Mouse (Mus musculus) embryonic facial prominence, embryonic 13.5 days (tissue): Measurements from ENCODE around the gene Med27. TPM values are rescaled to one million over a fixed set of nuclear protein-coding genes. Genes with fewer than 3 reads are reported as not detected.

Experiments
- ATAC-seq: fragments of 200-750 bp; cut with Nextera tagmentation; 2 replicates; pipeline ENCODE4 v1.8.0; 2017; ENCODE audit warnings: low read depth; ENCODE audit not compliant: insufficient number of reproducible peaks, insufficient read depth, low FRiP score, low TSS enrichment
- H3K27ac ChIP-seq: fragments of 300-500 bp; sonication (generic); 2 replicates; pipeline ENCODE4 v1.5.1; 2015; ENCODE audit warnings: moderate library complexity, mild to moderate bottlenecking, inconsistent platforms
- H3K27me3 ChIP-seq: fragments of 300-500 bp; sonication (generic); 2 replicates; pipeline ENCODE4 v1.6.1; 2015; ENCODE audit warnings: mild to moderate bottlenecking, inconsistent platforms
- H3K36me3 ChIP-seq: fragments of 300-500 bp; sonication (generic); 2 replicates; pipeline ENCODE4 v1.6.1; 2015; ENCODE audit warnings: mild to moderate bottlenecking, inconsistent platforms
- H3K4me1 ChIP-seq: fragments of 300-500 bp; sonication (generic); 2 replicates; pipeline ENCODE4 v1.6.1; 2015; ENCODE audit warnings: inconsistent platforms
- H3K4me2 ChIP-seq: fragments of 300-500 bp; sonication (generic); 2 replicates; pipeline ENCODE4 v1.6.1; 2015; ENCODE audit warnings: moderate library complexity, mild to moderate bottlenecking, inconsistent platforms
- H3K4me3 ChIP-seq: fragments of 300-500 bp; sonication (generic); 2 replicates; pipeline ENCODE4 v1.5.1; 2015; ENCODE audit warnings: mild to moderate bottlenecking, inconsistent platforms
- H3K9ac ChIP-seq: fragments of 300-500 bp; sonication (generic); 2 replicates; pipeline ENCODE4 v1.6.1; 2015; ENCODE audit warnings: mild to moderate bottlenecking, inconsistent platforms
- H3K9me3 ChIP-seq: fragments of 300-500 bp; sonication (generic); 2 replicates; pipeline ENCODE4 v1.6.1; 2016; ENCODE audit warnings: inconsistent platforms
- WGBS: fragments of 180-500 bp; shearing (Covaris S2); methylation state at CpG from one replicate; pipeline ENCODE4 v1.1.7; 2015; ENCODE audit warnings: mixed read lengths; 5-methylcytosine and 5-hydroxymethylcytosine counted together
- polyA plus RNA-seq: library from polyadenylated mRNA; unstranded; fragments of >200 nt; fragmentation: Nextera tagmentation; extraction: Ambion mirVana; gene quantifications from 2 replicates; pipeline ENCODE4 v1.2.1, GENCODE M21; 2015

Gene Med27
- polyA plus RNA-seq, 1 experiment from 2014 or later, result 54.0 TPM

GRCm38 (mm10) chr2:29360956-29361355 lies 14.3 kb downstream of the Med27 start:
- H3K4me2 ChIP-seq, result no peak overlapping the region
- 85% methylated on average over 3 of the region's 3 CpGs for WGBS
- H3K36me3 ChIP-seq, result peaks cover 3% of the 10 kb centered on the region
- H3K9me3 ChIP-seq, result no peaks in the 10 kb centered on the region
- ATAC-seq, result no peak
- H3K27ac ChIP-seq, result no peak overlapping the region
- H3K27me3 ChIP-seq, result no peaks in the 10 kb centered on the region
- no peak overlapping the region for H3K9ac ChIP-seq
- peaks cover 7% of the 10 kb centered on the region; the same call in 1 of the 2 replicates for H3K4me1 ChIP-seq
- no peak overlapping the region for H3K4me3 ChIP-seq

- 81% methylated on average over 8 of the region's 8 CpGs for WGBS
- no peak for ATAC-seq
- Histone ChIP-seq H3K9me3 (no peaks in the 10 kb centered on the region), H3K9ac (no peak overlapping the region), H3K36me3 (no peaks in the 10 kb centered on the region; the same call in 1 of the 2 replicates), H3K4me1 (no peaks in the 10 kb centered on the region), H3K27ac (no peak overlapping the region), H3K4me2 (no peak overlapping the region), H3K27me3 (no peaks in the 10 kb centered on the region), H3K4me3 (no peak overlapping the region)
These were observed 18.5 kb downstream of the Med27 start for GRCm38 (mm10) chr2:29365000-29365695.

- Histone ChIP-seq H3K27ac (no peak overlapping the region), H3K9ac (no peak overlapping the region), H3K4me1 (no peaks in the 10 kb centered on the region), H3K4me2 (no peak overlapping the region), H3K4me3 (no peak overlapping the region), H3K27me3 (no peaks in the 10 kb centered on the region), H3K9me3 (no peaks in the 10 kb centered on the region), H3K36me3 (no peaks in the 10 kb centered on the region; the same call in 1 of the 2 replicates)
- 68% methylated on average over 5 of the region's 5 CpGs for WGBS
- ATAC-seq, result no peak
These were observed 22.1 kb downstream of the Med27 start for GRCm38 (mm10) chr2:29368730-29369129.

DNA sequence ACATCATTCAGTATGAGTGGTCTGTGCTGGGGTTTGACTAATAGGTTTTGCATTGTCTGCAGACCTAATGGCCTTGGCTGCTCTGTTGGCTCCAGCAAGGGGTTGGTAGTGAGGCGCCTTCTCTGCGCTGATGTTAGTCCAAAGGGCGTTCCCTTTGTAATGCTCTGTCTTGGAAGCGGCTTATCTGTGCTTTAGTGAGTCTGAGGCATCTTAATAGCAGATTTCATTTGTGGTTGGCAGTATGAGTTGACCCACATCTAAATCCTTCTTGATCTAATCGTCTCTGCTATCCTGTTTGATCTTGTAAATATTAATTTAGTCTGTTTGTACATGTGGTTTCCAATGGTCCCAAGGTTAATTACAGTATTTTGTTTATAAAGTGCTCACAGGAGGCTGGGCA lies 25.6 kb downstream of the Med27 start:
- Histone ChIP-seq H3K9me3 (no peaks in the 10 kb centered on the region), H3K27ac (no peak overlapping the region), H3K4me3 (no peak overlapping the region), H3K36me3 (no peaks in the 10 kb centered on the region), H3K4me2 (no peak overlapping the region), H3K9ac (no peak overlapping the region), H3K4me1 (no peaks in the 10 kb centered on the region), H3K27me3 (no peaks in the 10 kb centered on the region)
- ATAC-seq, result no peak
- 76% methylated on average over 5 of the region's 5 CpGs for WGBS

- 33% methylated on average over 4 of the region's 4 CpGs for WGBS
- H3K27ac ChIP-seq, result no peak overlapping the region
- H3K9me3 ChIP-seq, result no peaks in the 10 kb centered on the region
- H3K36me3 ChIP-seq, result 0 out of 2 replicates have a peak, but pooled peaks cover 4% of the 10 kb centered on the region
- 0 out of 2 replicates have a peak, but pooled peaks cover 4% of the 10 kb centered on the region for H3K4me1 ChIP-seq
- no peak for ATAC-seq
- H3K9ac ChIP-seq, result no peak overlapping the region
- no peaks in the 10 kb centered on the region for H3K27me3 ChIP-seq
- H3K4me2 ChIP-seq, result no peak overlapping the region
- no peak overlapping the region for H3K4me3 ChIP-seq
These were observed 35.1 kb downstream of the Med27 start for GRCm38 (mm10) chr2:29381683-29382082.

GRCm38 (mm10) chr2:29382583-29382982 lies 36.0 kb downstream of the Med27 start:
- 0 out of 2 replicates have a peak, but pooled peaks cover 4% of the 10 kb centered on the region for H3K36me3 ChIP-seq
- ATAC-seq, result no peak
- WGBS, result 86% methylated on average over 4 of the region's 4 CpGs
- no peak overlapping the region for H3K9ac ChIP-seq
- no peak overlapping the region for H3K4me2 ChIP-seq
- 0 out of 2 replicates have a peak, but pooled peaks cover 4% of the 10 kb centered on the region for H3K4me1 ChIP-seq
- H3K4me3 ChIP-seq, result no peak overlapping the region
- no peak overlapping the region for H3K27ac ChIP-seq
- H3K27me3 ChIP-seq, result no peaks in the 10 kb centered on the region
- H3K9me3 ChIP-seq, result no peaks in the 10 kb centered on the region

GRCm38 (mm10) chr2:29383133-29383532 lies 36.5 kb downstream of the Med27 start:
- no peak overlapping the region for H3K9ac ChIP-seq
- H3K4me3 ChIP-seq, result no peak overlapping the region
- H3K27me3 ChIP-seq, result no peaks in the 10 kb centered on the region
- no peak overlapping the region for H3K27ac ChIP-seq
- 0 out of 2 replicates have a peak, but pooled peaks cover 4% of the 10 kb centered on the region for H3K4me1 ChIP-seq
- H3K9me3 ChIP-seq, result no peaks in the 10 kb centered on the region
- 0 out of 2 replicates have a peak, but pooled peaks cover 4% of the 10 kb centered on the region for H3K36me3 ChIP-seq
- H3K4me2 ChIP-seq, result no peak overlapping the region
- ATAC-seq, result no peak

DNA sequence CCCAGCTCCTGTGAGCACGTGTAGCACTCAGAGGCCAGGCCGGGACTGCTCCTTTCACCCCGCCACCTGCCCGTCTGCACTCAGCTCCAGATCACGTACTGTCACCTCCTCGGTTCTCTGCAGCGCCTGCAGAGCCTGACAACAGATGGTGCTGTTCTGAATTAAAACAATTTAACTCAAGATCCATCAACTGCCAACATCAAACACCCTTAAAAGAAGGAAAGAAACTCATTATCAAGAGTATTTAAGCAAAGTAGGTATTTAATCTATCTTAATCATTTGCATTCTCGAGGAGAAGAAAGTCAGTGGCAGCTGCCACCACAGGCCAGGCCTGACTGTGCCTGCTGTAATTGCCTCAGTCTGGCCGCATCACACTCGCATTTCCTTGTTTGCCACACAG lies 38.8 kb downstream of the Med27 start:
- Histone ChIP-seq H3K4me3 (no peak overlapping the region), H3K9ac (no peak overlapping the region), H3K4me2 (no peak overlapping the region), H3K27me3 (no peaks in the 10 kb centered on the region), H3K4me1 (0 out of 2 replicates have a peak, but pooled peaks cover 4% of the 10 kb centered on the region), H3K9me3 (no peaks in the 10 kb centered on the region), H3K27ac (no peak overlapping the region), H3K36me3 (no peaks in the 10 kb centered on the region)
- 55% methylated on average over 10 of the region's 10 CpGs for WGBS
- ATAC-seq, result no peak

- 88% methylated on average over 2 of the region's 2 CpGs for WGBS
- Histone ChIP-seq H3K4me3 (no peak overlapping the region), H3K4me1 (peaks cover 16% of the 10 kb centered on the region; the same call in 1 of the 2 replicates)
These were observed 40.6 kb downstream of the Med27 start for GRCm38 (mm10) chr2:29387268-29387667.

DNA sequence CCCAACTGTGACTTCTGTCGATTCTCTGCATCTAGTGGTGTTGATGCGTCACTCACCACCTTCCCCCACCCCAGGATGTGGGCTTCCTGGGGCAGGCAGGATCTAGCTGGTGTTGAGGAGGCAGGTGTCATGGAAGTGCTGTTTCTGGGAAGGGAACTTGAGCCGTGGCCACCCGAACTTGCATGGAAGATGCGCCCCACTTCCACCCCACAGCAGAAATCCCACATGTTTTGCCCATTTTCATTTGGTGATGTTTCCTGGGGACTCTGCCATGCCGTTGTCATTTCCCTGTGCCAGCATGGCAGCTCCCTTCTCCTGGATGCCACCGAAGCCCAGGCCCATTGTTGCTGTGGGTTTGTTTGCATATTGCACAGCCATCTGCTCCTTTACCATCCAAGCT lies 42.3 kb downstream of the Med27 start:
- H3K9ac ChIP-seq, result no peak overlapping the region
- H3K27ac ChIP-seq, result no peak overlapping the region
- H3K36me3 ChIP-seq, result no peaks in the 10 kb centered on the region
- H3K4me3 ChIP-seq, result no peak overlapping the region
- no peak for ATAC-seq
- no peaks in the 10 kb centered on the region for H3K9me3 ChIP-seq
- WGBS, result 90% methylated on average over 7 of the region's 7 CpGs
- no peaks in the 10 kb centered on the region for H3K27me3 ChIP-seq
- peaks cover 16% of the 10 kb centered on the region; the same call in 1 of the 2 replicates for H3K4me1 ChIP-seq
- no peak overlapping the region for H3K4me2 ChIP-seq

More at GRCm38 (mm10) chr2:29387268-29387667, 40.6 kb downstream of the Med27 start:
- H3K36me3 ChIP-seq, result no peaks in the 10 kb centered on the region
- no peak overlapping the region for H3K9ac ChIP-seq
- H3K27me3 ChIP-seq, result no peaks in the 10 kb centered on the region
- H3K4me2 ChIP-seq, result no peak overlapping the region
- no peaks in the 10 kb centered on the region for H3K9me3 ChIP-seq
- ATAC-seq, result no peak
- no peak overlapping the region for H3K27ac ChIP-seq

GRCm38 (mm10) chr2:29391086-29391485 lies 44.5 kb downstream of the Med27 start:
- Histone ChIP-seq H3K4me1 (peaks cover 13% of the 10 kb centered on the region; the same call in 1 of the 2 replicates), H3K27me3 (no peaks in the 10 kb centered on the region), H3K27ac (no peak overlapping the region), H3K9me3 (no peaks in the 10 kb centered on the region), H3K4me2 (no peak overlapping the region), H3K36me3 (no peaks in the 10 kb centered on the region), H3K4me3 (no peak overlapping the region), H3K9ac (no peak overlapping the region)
- no peak for ATAC-seq
- WGBS, result 75% methylated on average over 4 of the region's 4 CpGs

GRCm38 (mm10) chr2:29391996-29392395 lies 45.4 kb downstream of the Med27 start:
- 64% methylated on average over 1 of the region's 1 CpGs for WGBS
- no peak overlapping the region for H3K9ac ChIP-seq
- no peaks in the 10 kb centered on the region for H3K36me3 ChIP-seq
- H3K27me3 ChIP-seq, result no peaks in the 10 kb centered on the region
- no peak for ATAC-seq
- H3K4me2 ChIP-seq, result no peak overlapping the region
- no peaks in the 10 kb centered on the region for H3K9me3 ChIP-seq
- peaks cover 13% of the 10 kb centered on the region; the same call in 1 of the 2 replicates for H3K4me1 ChIP-seq
- no peak overlapping the region for H3K4me3 ChIP-seq
- no peak overlapping the region for H3K27ac ChIP-seq
